Mouse (Mus musculus): ENCODE results near the gene Kdm2b. TPM values are rescaled to one million over a fixed set of nuclear protein-coding genes. Genes with fewer than 3 reads are reported as not detected.

The Kdm2b gene
- total and polyA plus RNA-seq, 3 experiments = 29.2 to 48.9 TPM; not detected in 1

GRCm38 (mm10) chr5:122916147-122916546 is 73.5 kb downstream of the Kdm2b start:
- Histone ChIP-seq H3K27ac (ENCODE audit: control insufficient read depth, low read depth, low read length) (no peak overlapping the region), H3K9ac (ENCODE audit: control insufficient read depth, low read depth, low read length, poor library complexity, severe bottlenecking) (no peak overlapping the region), H3K79me2 (ENCODE audit: control insufficient read depth, insufficient read depth, low read length, poor library complexity) (no peaks in the 10 kb centered on the region), H3K4me1 (ENCODE audit: control insufficient read depth in 1 of 2, insufficient read depth in 2 of 2, low read length in 2 of 2) (no peaks in the 10 kb centered on the region), H3K27me3 (ENCODE audit: control insufficient read depth in 1 of 2, insufficient read depth in 2 of 2, low read length in 2 of 2) (no peaks in the 10 kb centered on the region), H3K4me3 (ENCODE audit: control insufficient read depth in 1 of 2, insufficient read depth in 1 of 2, low read depth in 2 of 2, low read length in 2 of 2) (no peak overlapping the region), H3K9me3 (replicated peaks; ENCODE audit: insufficient read depth, low read length) (no peaks in the 10 kb centered on the region), H3K36me3 (ENCODE audit: control insufficient read depth in 1 of 2, insufficient read depth in 2 of 2, low read length in 2 of 2) (no peaks in the 10 kb centered on the region)
- TF ChIP-seq JUND (IDR thresholded peaks at IDR 0.05; ENCODE audit: low read depth, low read length) (no peak), MAX (IDR thresholded peaks at IDR 0.05; ENCODE audit: low read length) (no peak), SIN3A (IDR thresholded peaks at IDR 0.05; ENCODE audit: low read length) (no peak), ZC3H11A (IDR thresholded peaks at IDR 0.05; ENCODE audit: low read depth, low read length) (no peak), CTCF (IDR thresholded peaks at IDR 0.05 in 2 of 3, conservative IDR thresholded peaks at IDR 0.05 in 1 of 3; ENCODE audit: control insufficient read depth in 1 of 3, insufficient read depth in 1 of 3, low read depth in 2 of 3, low read length in 3 of 3, poor library complexity in 1 of 3, severe bottlenecking in 1 of 3) (no peak), MXI1 (IDR thresholded peaks at IDR 0.05; ENCODE audit: low read depth, low read length) (no peak)
- no peak for DNase-seq (ENCODE audit: low read depth, low spot score)

- Histone ChIP-seq H3K4me3 (ENCODE audit: control insufficient read depth in 1 of 2, insufficient read depth in 1 of 2, low read depth in 2 of 2, low read length in 2 of 2) (no peak overlapping the region), H3K9ac (ENCODE audit: control insufficient read depth, low read depth, low read length, poor library complexity, severe bottlenecking) (no peak overlapping the region), H3K36me3 (ENCODE audit: control insufficient read depth in 1 of 2, insufficient read depth in 2 of 2, low read length in 2 of 2) (no peaks in the 10 kb centered on the region), H3K79me2 (ENCODE audit: control insufficient read depth, insufficient read depth, low read length, poor library complexity) (no peaks in the 10 kb centered on the region), H3K27me3 (ENCODE audit: control insufficient read depth in 1 of 2, insufficient read depth in 2 of 2, low read length in 2 of 2) (no peaks in the 10 kb centered on the region), H3K4me1 (ENCODE audit: control insufficient read depth in 1 of 2, insufficient read depth in 2 of 2, low read length in 2 of 2) (no peaks in the 10 kb centered on the region), H3K9me3 (replicated peaks; ENCODE audit: insufficient read depth, low read length) (no peaks in the 10 kb centered on the region), H3K27ac (ENCODE audit: control insufficient read depth, low read depth, low read length) (no peak overlapping the region)
- DNase-seq (ENCODE audit: low read depth, low spot score) = peak; percentile 52
- TF ChIP-seq UBTF (IDR thresholded peaks at IDR 0.05; ENCODE audit: borderline replicate concordance, insufficient read depth, low read depth, low read length) (no peak), USF1 (IDR thresholded peaks at IDR 0.05; ENCODE audit: low read depth, low read length) (no peak), MYC (IDR thresholded peaks at IDR 0.05; ENCODE audit: low read depth, low read length) (no peak), SMC3 (IDR thresholded peaks at IDR 0.05; ENCODE audit: low read depth, low read length) (peak; percentile 32; the same call in 1 of the 2 replicates), RCOR1 (IDR thresholded peaks at IDR 0.05; ENCODE audit: low read depth, low read length) (no peak), BHLHE40 (IDR thresholded peaks at IDR 0.05; ENCODE audit: borderline replicate concordance, low read depth, low read length) (no peak), POLR2A (IDR thresholded peaks at IDR 0.05; ENCODE audit: control insufficient read depth in 1 of 2, insufficient read depth in 1 of 2, low read depth in 1 of 2, low read length in 2 of 2, poor library complexity in 1 of 2) (no peak), MAX (IDR thresholded peaks at IDR 0.05; ENCODE audit: low read length) (no peak), ETS1 (IDR thresholded peaks at IDR 0.05; ENCODE audit: low read depth, low read length) (no peak), SIN3A (IDR thresholded peaks at IDR 0.05; ENCODE audit: low read length) (no peak), MEF2A (IDR thresholded peaks at IDR 0.05; ENCODE audit: extremely low read depth, insufficient replicate concordance, low read depth, low read length, poor library complexity, severe bottlenecking) (no peak), CTCF (IDR thresholded peaks at IDR 0.05 in 2 of 3, conservative IDR thresholded peaks at IDR 0.05 in 1 of 3; ENCODE audit: control insufficient read depth in 1 of 3, insufficient read depth in 1 of 3, low read depth in 2 of 3, low read length in 3 of 3, poor library complexity in 1 of 3, severe bottlenecking in 1 of 3) (peak; percentile 43 to 57 (median 57)), USF2 (IDR thresholded peaks at IDR 0.05; ENCODE audit: borderline replicate concordance in 1 of 2, insufficient read depth in 1 of 2, low read depth in 1 of 2, low read length in 2 of 2) (no peak), RAD21 (IDR thresholded peaks at IDR 0.05; ENCODE audit: low read depth, low read length) (peak; percentile 16), JUND (IDR thresholded peaks at IDR 0.05; ENCODE audit: low read depth, low read length) (no peak), MXI1 (IDR thresholded peaks at IDR 0.05; ENCODE audit: low read depth, low read length) (no peak)
Observed at GRCm38 (mm10) chr5:122912863-122913262, 76.8 kb downstream of the Kdm2b start.

Measured in MEL (cell line).